Mouse (Mus musculus) layer of hippocampus, adult 18-20 months (tissue): Measurements from ENCODE around the gene Ccdc65. TPM values are rescaled to one million over a fixed set of nuclear protein-coding genes. Genes with fewer than 3 reads are reported as not detected.

Experiments
- DNase-seq, 2 experiments: peaks; one replicate each; pipeline ENCODE4 v3.0.0; 2022; ENCODE audit warnings: low spot score in 2 of 2
- long read RNA-seq: library from polyadenylated mRNA; stranded (forward); transcript quantifications from one replicate; pipeline ENCODE4 v2.0.0, GENCODE M21; 2021
- total RNA-seq, 2 experiments: library from RNA; stranded (reverse); gene quantifications; 2 replicates each; pipeline ENCODE4 v1.2.3; 2021

The Ccdc65 gene
- total RNA-seq, result 1 to 10 TPM; 7.4 to 9.7 TPM
- long read RNA-seq, partial matches to known transcripts, result 0 of 8 reads
- long read RNA-seq, other reads (novel, unspliced or antisense), result 4 of 8 reads

- DNase-seq, result peak; percentile 74 to 94
These were observed at the start of gene Ccdc65 for GRCm38 (mm10) chr15:98707766-98708372. TSS of gene Ccdc65 (plus strand) at chr15:98708207.

- DNase-seq, result no peak
These were observed 45.8 kb upstream of the Ccdc65 start for GRCm38 (mm10) chr15:98662198-98662566.

- peak; percentile 96 to 98 for DNase-seq
These were observed 45.2 kb upstream of the Ccdc65 start, which contains the start of gene Ddx23 for GRCm38 (mm10) chr15:98662567-98663545. TSS of gene Ddx23 (minus strand) at chr15:98662894.

- no peak for DNase-seq
These were observed 43.7 kb upstream of the Ccdc65 start for GRCm38 (mm10) chr15:98664042-98664907.

GRCm38 (mm10) chr15:98672592-98672991 is 35.4 kb upstream of the Ccdc65 start:
- no peak for DNase-seq

- DNase-seq, result no peak
These were observed 34.3 kb upstream of the Ccdc65 start for GRCm38 (mm10) chr15:98673732-98674131.

- no peak for DNase-seq
These were observed 33.6 kb upstream of the Ccdc65 start for GRCm38 (mm10) chr15:98674284-98674993.

- DNase-seq, result no peak
These were observed 32.9 kb upstream of the Ccdc65 start for GRCm38 (mm10) chr15:98674994-98675545.

GRCm38 (mm10) chr15:98675634-98676250 is 32.3 kb upstream of the Ccdc65 start:
- no peak for DNase-seq

- DNase-seq, result no peak
These were observed 31.5 kb upstream of the Ccdc65 start for GRCm38 (mm10) chr15:98676471-98676870.

- peak; percentile 77 to 90 for DNase-seq
These were observed 30.9 kb upstream of the Ccdc65 start, which contains the start of gene Rnd1 for GRCm38 (mm10) chr15:98676940-98677728. TSS of gene Rnd1 (minus strand) at chr15:98677461.

- no peak for DNase-seq
These were observed 30.0 kb upstream of the Ccdc65 start for GRCm38 (mm10) chr15:98677977-98678376.

GRCm38 (mm10) chr15:98680660-98681059 is 27.3 kb upstream of the Ccdc65 start:
- no peak for DNase-seq

- DNase-seq, result no peak
These were observed 26.4 kb upstream of the Ccdc65 start for GRCm38 (mm10) chr15:98681633-98682032.

GRCm38 (mm10) chr15:98683177-98683576 is 24.8 kb upstream of the Ccdc65 start:
- no peak for DNase-seq

- DNase-seq, result no peak
These were observed 24.3 kb upstream of the Ccdc65 start for GRCm38 (mm10) chr15:98683746-98684145.

- no peak for DNase-seq
These were observed 22.1 kb upstream of the Ccdc65 start for GRCm38 (mm10) chr15:98685926-98686325.

GRCm38 (mm10) chr15:98689682-98690081 is 18.3 kb upstream of the Ccdc65 start:
- no peak for DNase-seq
